Mouse (Mus musculus) monocyte, adult 59 days (primary cell): ENCODE measurements around the gene Otof. TPM values are rescaled to one million over a fixed set of nuclear protein-coding genes. Genes with fewer than 3 reads are reported as not detected.

Experiments used
- total RNA-seq, 2 experiments: library from RNA; stranded (reverse); gene quantifications; one replicate each; pipeline ENCODE4 v1.2.4; 2023

The Otof gene
- total RNA-seq = 1 to 10 TPM; 1.0 to 1.2 TPM

GRCm38 (mm10) chr5:30461821-30462220, at the start of gene Otof:
Gene Otof, minus strand, starts transcription at chr5:30461932.

DNA sequence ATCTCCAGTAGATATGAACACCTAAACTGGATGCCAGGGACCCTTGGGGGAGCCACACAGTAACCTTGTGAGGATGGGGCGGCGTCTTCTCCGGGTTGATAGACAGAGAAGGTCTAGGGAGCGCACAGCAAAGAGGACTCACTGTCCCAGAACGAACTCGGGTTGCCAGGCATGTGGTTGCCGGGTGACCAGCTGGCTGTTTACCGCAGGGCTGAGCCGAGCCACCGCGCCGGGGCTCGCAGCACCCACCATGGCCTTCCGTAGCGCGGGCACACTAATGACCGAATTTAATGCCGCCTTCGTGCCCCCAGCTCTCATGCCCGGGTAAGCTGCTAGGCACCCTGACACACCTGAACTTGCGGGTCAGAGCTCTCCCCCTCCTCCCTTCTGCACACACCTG, 4.1 kb upstream of the Otof start, which contains the start of gene 1700001C02Rik:
Gene 1700001C02Rik (plus strand): TSS at position 187 of the 400 bp plus-strand sequence.

Other genes starting within 250 kb of the Otof start
- 10 to 100 TPM; 13.8 to 17.3 TPM for gene Selenoi, start 229.4 kb downstream of the Otof start, total RNA-seq
- not detected for gene Drc1, start 180.5 kb downstream of the Otof start, total RNA-seq
- not detected for gene 1700001C02Rik, start 4.1 kb upstream of the Otof start, total RNA-seq
- gene Cib4, start 83.9 kb upstream of the Otof start, total RNA-seq = not detected
- under 1 TPM; 0.31 to 0.61 TPM for gene Kcnk3, start 126.2 kb upstream of the Otof start, total RNA-seq
- 100 to 1,000 TPM in 1 of 2 experiments, 10 to 100 TPM in 1; 86.5 to 112 TPM for gene Slc35f6, start 186.0 kb upstream of the Otof start, total RNA-seq
- 100 to 1,000 TPM in 1 of 2 experiments, 10 to 100 TPM in 1; 65.4 to 100 TPM for gene Cenpa, start 204.8 kb upstream of the Otof start, total RNA-seq
- not detected for gene Dpysl5, start 249.6 kb upstream of the Otof start, total RNA-seq